Mouse (Mus musculus): ENCODE results near the gene Fa2h.

DNA sequence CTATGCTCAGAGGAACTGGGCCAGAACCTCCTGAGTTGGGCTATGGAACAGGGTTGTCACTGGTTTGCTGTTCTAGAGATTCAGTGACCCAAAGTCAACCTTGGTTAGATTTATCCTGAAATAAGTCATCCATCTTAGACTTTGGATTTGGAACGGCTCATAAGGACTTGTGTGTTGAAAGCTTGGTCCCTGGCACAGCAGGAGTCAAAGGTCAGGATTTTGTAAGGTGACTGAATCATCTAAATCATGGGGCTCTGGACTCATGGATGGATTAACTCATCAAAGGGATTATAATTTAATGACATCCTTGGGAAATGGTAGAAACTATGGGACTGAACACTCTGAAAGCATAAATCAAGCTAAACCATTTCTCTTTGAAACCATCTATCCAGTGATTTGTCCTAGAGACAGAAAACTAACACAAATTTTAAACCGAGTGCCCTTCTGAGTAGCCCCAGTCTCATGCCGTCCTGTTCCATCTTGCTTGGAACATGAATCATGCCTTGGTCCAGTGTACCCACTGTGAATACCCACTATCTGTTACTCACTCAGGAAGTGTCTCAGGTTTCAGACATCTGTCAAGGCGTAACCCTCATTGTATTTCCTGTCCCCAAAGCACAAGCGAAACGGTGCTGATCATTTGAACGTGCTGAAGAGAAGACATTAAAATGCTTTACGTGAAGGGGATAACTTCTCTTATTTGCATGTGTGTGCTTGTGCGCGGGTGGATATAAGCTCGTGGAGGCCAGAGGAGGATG is 41.6 kb upstream of the Fa2h start:
- TF ChIP-seq HCFC1 (IDR thresholded peaks at IDR 0.05; ENCODE audit: borderline replicate concordance, insufficient read depth, low read length) = no peak
- no peak for TF ChIP-seq MAFK (IDR thresholded peaks at IDR 0.05; ENCODE audit: insufficient read depth, low read depth, low read length)
- TF ChIP-seq CHD2 (IDR thresholded peaks at IDR 0.05; ENCODE audit: low read depth, low read length) = no peak
- no peak for TF ChIP-seq ZNF384 (IDR thresholded peaks at IDR 0.05; ENCODE audit: low read depth, low read length)
- no peak for TF ChIP-seq ZC3H11A (IDR thresholded peaks at IDR 0.05; ENCODE audit: borderline replicate concordance, low read depth, low read length)

Measured in ES-E14 (cell line).